27 mouse cellular contexts compared by ENCODE assay signal in the genomic region with DNA sequence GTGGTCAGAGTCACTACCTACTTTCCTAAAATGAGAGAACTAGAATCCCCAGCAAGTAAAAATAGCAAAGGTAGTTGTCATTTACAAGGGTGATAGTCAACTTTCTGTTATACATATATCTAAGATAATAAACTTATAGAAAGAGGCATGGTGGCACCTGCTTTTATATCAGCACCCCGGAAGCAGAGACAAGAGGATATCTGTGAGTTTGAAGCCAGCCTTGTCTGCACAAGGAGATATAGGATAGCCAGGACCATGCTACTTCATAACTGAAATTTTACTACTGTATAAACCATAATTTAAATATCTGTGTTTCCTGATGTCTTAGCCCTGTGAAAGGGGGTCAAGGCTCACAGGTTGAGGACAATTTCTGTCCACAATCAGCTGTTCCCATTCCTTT.
"Had no signal": no experiment of that assay in that cellular context is flagged by ENCODE, and none has a peak within 500 bp of the region (broad histone marks: within the 10 kb centered on the region; RNA-seq: fewer than 3 reads in every experiment).

No protein-coding gene starts in this region.

- H3K4me1 ChIP-seq: limb, embryonic 15.5 days; lung, embryonic 15.5 days; midbrain, embryonic 12.5 days; midbrain, embryonic 13.5 days; midbrain, embryonic 15.5 days; neural tube, embryonic 12.5 days had no signal

- DNase-seq: left cerebral cortex, postnatal 4 days; liver; liver, embryonic 13.5 days; liver, postnatal 0 days; lung, adult 18-20 months; lung, adult 2 months; lung, embryonic 14.5 days; lung, postnatal 10 days; lung, postnatal 36 days; lung, postnatal 4 days; midbrain, embryonic 14.5 days had no signal

- H3K9ac ChIP-seq: limb, embryonic 12.5 days; limb, embryonic 13.5 days; limb, embryonic 15.5 days; liver, embryonic 12.5 days; liver, embryonic 13.5 days; liver, embryonic 14.5 days; liver, embryonic 15.5 days; liver, postnatal 0 days; lung, embryonic 14.5 days; lung, embryonic 15.5 days; midbrain, embryonic 12.5 days; midbrain, embryonic 13.5 days; midbrain, embryonic 15.5 days; neural tube, embryonic 12.5 days had no signal

- H3K27me3 ChIP-seq: limb, embryonic 13.5 days; lung, embryonic 15.5 days; midbrain, embryonic 12.5 days; midbrain, embryonic 13.5 days; midbrain, embryonic 15.5 days; neural tube, embryonic 12.5 days had no signal

- H3K9me3 ChIP-seq: limb, embryonic 10.5 days; limb, embryonic 12.5 days; limb, embryonic 13.5 days; limb, embryonic 15.5 days; liver, embryonic 12.5 days; liver, embryonic 13.5 days; liver, embryonic 15.5 days; lung, embryonic 15.5 days; midbrain, embryonic 10.5 days; midbrain, embryonic 12.5 days; midbrain, embryonic 13.5 days; midbrain, embryonic 15.5 days; neural tube, embryonic 12.5 days had no signal

- H3K36me3 ChIP-seq: limb, embryonic 10.5 days; limb, embryonic 12.5 days; limb, embryonic 13.5 days; limb, embryonic 15.5 days; liver, embryonic 12.5 days; liver, embryonic 13.5 days; liver, embryonic 15.5 days; lung, embryonic 15.5 days; midbrain, embryonic 10.5 days; midbrain, embryonic 12.5 days; midbrain, embryonic 13.5 days; midbrain, embryonic 15.5 days; neural tube, embryonic 12.5 days had no signal

- H3K27ac ChIP-seq: limb, embryonic 10.5 days; limb, embryonic 12.5 days; limb, embryonic 13.5 days; limb, embryonic 15.5 days; liver, embryonic 12.5 days; liver, embryonic 13.5 days; liver, embryonic 14.5 days; liver, embryonic 15.5 days; lung, embryonic 15.5 days; macrophage; midbrain, embryonic 10.5 days; midbrain, embryonic 12.5 days; midbrain, embryonic 13.5 days; midbrain, embryonic 15.5 days; neural tube, embryonic 12.5 days had no signal

- H3K4me3 ChIP-seq: limb, embryonic 10.5 days; limb, embryonic 12.5 days; limb, embryonic 13.5 days; limb, embryonic 15.5 days; liver, embryonic 12.5 days; liver, embryonic 13.5 days; liver, embryonic 15.5 days; lung, embryonic 15.5 days; megakaryocyte, embryonic 14.5 days; midbrain, embryonic 10.5 days; midbrain, embryonic 12.5 days; midbrain, embryonic 13.5 days; midbrain, embryonic 15.5 days; myocyte; neural tube, embryonic 12.5 days had no signal
